Mouse (Mus musculus) gastrocnemius, adult 18-20 months (tissue): ENCODE measurements at regions not wholly inside any gene's neighbourhood (a gene's known extent, or its start where the extent isn't known, plus 50 kb on each side); places are given as distances from the start of the nearest gene placed in this dataset.

Experiments used
- DNase-seq: peaks from one replicate; pipeline ENCODE4 v3.0.0; 2021; ENCODE audit warnings: low spot score

DNA sequence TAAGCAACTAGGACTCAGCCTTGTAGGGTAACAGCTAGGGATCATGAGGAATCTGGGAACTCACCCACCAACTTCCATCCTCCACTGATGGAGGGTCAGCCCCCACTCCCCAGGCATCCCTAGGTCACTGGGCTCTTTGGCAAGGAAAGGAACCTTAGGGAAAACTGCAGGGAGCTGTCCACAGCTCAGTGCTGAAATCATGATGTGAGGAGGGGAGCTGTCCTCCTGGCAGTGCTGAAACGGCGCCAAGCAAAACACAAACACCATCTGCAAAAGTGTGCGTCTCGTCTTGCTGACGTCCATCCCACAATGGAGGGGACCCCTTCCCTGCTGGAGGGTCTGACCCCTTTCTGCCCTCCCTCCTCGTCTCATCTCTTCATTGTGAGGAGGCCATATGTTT is 68.6 kb upstream of the Rph3a start:
- peak; percentile 21 for DNase-seq

GRCm38 (mm10) chr5:121076741-121077140 is 66.8 kb upstream of the Rph3a start:
- DNase-seq, result no peak

- DNase-seq, result no peak
Measured at GRCm38 (mm10) chr5:121068821-121069220, 58.9 kb upstream of the Rph3a start.

DNA sequence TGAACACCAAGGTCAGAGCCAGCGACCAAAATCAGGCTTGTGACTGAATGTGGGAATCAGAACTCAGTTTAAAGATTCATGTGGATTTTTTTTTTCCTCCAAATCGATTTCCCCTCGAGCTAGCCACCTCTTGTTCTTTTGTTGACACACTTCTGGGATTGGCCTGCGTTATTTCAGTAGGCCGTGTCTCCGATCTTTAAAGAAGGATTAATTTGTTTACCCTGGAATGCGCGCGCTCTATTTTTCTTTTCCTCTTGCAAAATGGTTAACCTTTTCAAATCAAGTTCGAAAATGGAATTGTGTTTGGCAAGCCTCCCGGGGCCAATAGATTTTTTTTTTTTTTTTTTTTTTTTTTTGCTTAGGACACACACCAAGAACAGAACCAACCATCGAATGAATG is 54.8 kb upstream of the Rph3a start:
- DNase-seq, result no peak

DNA sequence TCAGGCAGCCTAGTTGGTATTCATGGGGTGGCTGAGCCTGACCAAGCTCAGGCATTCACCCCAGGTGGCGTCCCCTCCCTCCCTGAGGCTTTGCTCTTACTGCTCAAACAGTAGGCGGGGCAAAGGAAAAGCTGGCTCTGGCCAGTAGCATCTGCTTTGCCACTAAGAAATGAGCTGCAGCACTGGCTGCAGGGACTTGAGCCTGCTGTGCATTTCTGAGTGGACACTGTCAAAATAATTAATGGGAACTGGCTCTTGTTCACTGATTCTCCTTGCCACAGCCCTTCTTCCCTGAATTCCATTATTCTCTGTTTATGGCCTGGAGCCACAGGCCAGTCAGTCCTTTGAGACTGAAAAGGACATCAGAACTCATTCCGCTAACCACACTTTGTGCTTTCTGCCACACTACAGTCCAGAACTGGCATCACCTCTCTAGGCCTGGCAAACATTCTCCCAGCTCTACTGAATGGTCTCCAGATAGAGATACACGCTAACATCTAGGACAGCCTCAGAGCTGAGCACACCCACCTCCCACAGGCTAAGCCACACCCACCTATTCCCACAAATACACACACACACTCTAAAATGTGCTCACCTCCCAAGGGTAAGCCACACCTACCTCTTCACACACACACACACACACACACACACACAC is 53.2 kb upstream of the Rph3a start:
- DNase-seq, result no peak

DNA sequence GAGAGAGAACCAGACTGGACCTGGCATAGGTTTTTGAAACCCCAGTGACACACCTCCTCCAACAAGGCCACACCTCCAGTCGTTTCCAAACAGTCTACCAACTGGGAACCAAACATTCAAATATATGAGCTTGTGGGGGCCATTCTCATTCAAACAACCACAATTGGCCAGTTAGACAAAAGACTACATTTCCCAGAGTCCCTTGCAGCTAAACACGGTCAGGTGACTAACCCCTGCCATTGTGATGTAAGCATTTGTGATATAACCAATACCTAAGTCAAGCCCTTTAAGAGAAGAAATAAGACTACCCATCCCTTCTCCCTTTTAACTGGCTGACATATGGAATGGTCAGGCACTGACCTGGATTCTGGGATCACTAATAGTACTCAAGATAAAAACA is 51.8 kb upstream of the Rph3a start:
- DNase-seq, result no peak
